Mouse (Mus musculus) ES-E14 (cell line): Measurements from ENCODE around the gene Mrpl58.

Experiments used
- CHD2 ChIP-seq: IDR thresholded peaks from 2 replicates; pipeline ENCODE4 v1.6.1; 2014; ENCODE audit warnings: mild to moderate bottlenecking, low read depth, low read length, inconsistent platforms
- HCFC1 ChIP-seq: IDR thresholded peaks from 2 replicates; pipeline ENCODE4 v1.6.1; 2012; ENCODE audit warnings: low read length, inconsistent platforms, borderline replicate concordance; ENCODE audit not compliant: insufficient read depth
- MAFK ChIP-seq: IDR thresholded peaks from 2 replicates; pipeline ENCODE4 v1.6.1; 2014; ENCODE audit warnings: mild to moderate bottlenecking, low read depth, low read length, inconsistent platforms; ENCODE audit not compliant: insufficient read depth
- ZC3H11A ChIP-seq: IDR thresholded peaks from 2 replicates; pipeline ENCODE4 v1.6.1; 2012; ENCODE audit warnings: low read depth, mild to moderate bottlenecking, inconsistent platforms, low read length, borderline replicate concordance

- TF ChIP-seq MAFK (no peak), HCFC1 (no peak), ZC3H11A (0 out of 2 replicates have a peak, but pooled peaks have one; percentile 13), CHD2 (no peak)
Observed at GRCm38 (mm10) chr11:115439906-115440595, 36.5 kb downstream of the Mrpl58 start, which contains the start of gene Trim80.
